Comparison of ENCODE assay signal across 16 mouse cellular contexts in genomic region chr2:76659419-76659818, GRCm38 (mm10). TPM values are rescaled to one million over a fixed set of nuclear protein-coding genes. Genes with fewer than 3 reads are reported as not detected.
"Had no signal": no experiment of that assay in that cellular context is flagged by ENCODE, and none has a peak within 500 bp of the region (broad histone marks: within the 10 kb centered on the region; RNA-seq: fewer than 3 reads in every experiment).

No protein-coding gene starts in this region.

- H3K9me3 ChIP-seq: limb, embryonic 12.5 days; neural tube, embryonic 15.5 days had no signal

- H3K4me1 ChIP-seq: neural tube, embryonic 15.5 days had no signal

- H3K27me3 ChIP-seq: limb, embryonic 12.5 days; neural tube, embryonic 15.5 days had no signal

- H3K4me2 ChIP-seq: limb, embryonic 12.5 days; midbrain, embryonic 11.5 days; neural tube, embryonic 15.5 days had no signal

- H3K4me3 ChIP-seq: left cerebral cortex, adult 2 months; limb, embryonic 12.5 days; myocyte; neural tube, embryonic 15.5 days had no signal

- H3K9ac ChIP-seq: limb, embryonic 12.5 days; liver, embryonic 14.5 days; neural tube, embryonic 15.5 days had no signal

- DNase-seq: kidney, adult 11 months; kidney, postnatal 14 days; lung, adult 18-20 months; lung, postnatal 4 days; right cerebral cortex, adult 18-20 months; right cerebral cortex, postnatal 25 days; thymus, postnatal 36 days had no signal

- H3K27ac ChIP-seq: left cerebral cortex, adult 2 months; limb, embryonic 12.5 days; liver, embryonic 14.5 days; neural tube, embryonic 15.5 days had no signal

RNA-seq across cellular contexts. Expression of gene Pjvk, which starts 11.1 kb away (rescaled TPM):
- polyA plus RNA-seq: large intestine, adult 2 months; liver, adult 2 months; liver, embryonic 14.5 days; small intestine, adult 2 months had no signal
